Mouse (Mus musculus) retina, postnatal 7 days (tissue): ENCODE data around the gene Ikbip.

Experiments
- DNase-seq: peaks from one replicate; pipeline ENCODE4 v3.0.0-alpha.2; 2012; ENCODE audit warnings: low read depth, low spot score

The Ikbip gene

GRCm38 (mm10) chr10:91116958-91117357 lies 34.2 kb downstream of the Ikbip start:
- no peak for DNase-seq

- DNase-seq: no peak
These were observed 39.9 kb downstream of the Ikbip start for GRCm38 (mm10) chr10:91122646-91123045.

GRCm38 (mm10) chr10:91123281-91123827 lies 40.6 kb downstream of the Ikbip start:
- DNase-seq: no peak

- DNase-seq: peak; percentile 97
These were observed 41.4 kb downstream of the Ikbip start, which contains the start of gene Slc25a3 for GRCm38 (mm10) chr10:91123828-91124822. TSS of gene Slc25a3 (minus strand) at chr10:91124059.

- DNase-seq: no peak
These were observed 44.0 kb downstream of the Ikbip start for GRCm38 (mm10) chr10:91126618-91127355.

GRCm38 (mm10) chr10:91127395-91127794 lies 44.7 kb downstream of the Ikbip start:
- no peak for DNase-seq

GRCm38 (mm10) chr10:91128551-91129160 lies 45.9 kb downstream of the Ikbip start:
- DNase-seq: no peak

- no peak for DNase-seq
These were observed 48.1 kb downstream of the Ikbip start for GRCm38 (mm10) chr10:91130792-91131191.

GRCm38 (mm10) chr10:91131565-91131964 lies 48.8 kb downstream of the Ikbip start:
- DNase-seq: no peak

- no peak for DNase-seq
These were observed 52.7 kb downstream of the Ikbip start for GRCm38 (mm10) chr10:91135302-91135972.

GRCm38 (mm10) chr10:91137400-91137799 lies 54.7 kb downstream of the Ikbip start:
- DNase-seq: no peak

GRCm38 (mm10) chr10:91138317-91138716 lies 55.6 kb downstream of the Ikbip start:
- no peak for DNase-seq

GRCm38 (mm10) chr10:91139148-91139766 lies 56.5 kb downstream of the Ikbip start:
- DNase-seq: no peak

- no peak for DNase-seq
These were observed 58.8 kb downstream of the Ikbip start for GRCm38 (mm10) chr10:91141564-91141963.

GRCm38 (mm10) chr10:91142654-91143191 lies 60.0 kb downstream of the Ikbip start:
- DNase-seq: no peak

GRCm38 (mm10) chr10:91143313-91144230 lies 60.8 kb downstream of the Ikbip start:
- no peak for DNase-seq

GRCm38 (mm10) chr10:91145413-91145812 lies 62.7 kb downstream of the Ikbip start:
- no peak for DNase-seq
